Mouse (Mus musculus) liver, adult (tissue): ENCODE results near the gene Hdac8.

Source experiments
- GATA4 ChIP-seq: IDR thresholded peaks from 2 replicates; pipeline ENCODE4 v1.6.1; 2014; ENCODE audit warnings: mild to moderate bottlenecking, low read length; ENCODE audit not compliant: insufficient replicate concordance

Hdac8 gene

GRCm38 (mm10) chrX:102504644-102505481 lies at the start of gene Hdac8:
TSS of gene Hdac8 (minus strand) at chrX:102505359.
- TF ChIP-seq GATA4 = no peak

- TF ChIP-seq GATA4 = no peak
These were observed 4.0 kb upstream of the Hdac8 start for GRCm38 (mm10) chrX:102509205-102509604.

GRCm38 (mm10) chrX:102504179-102504578 lies 980 bp downstream of the Hdac8 start:
- TF ChIP-seq GATA4 = no peak

GRCm38 (mm10) chrX:102493992-102494730 lies 11.0 kb downstream of the Hdac8 start:
- TF ChIP-seq GATA4 = no peak

- TF ChIP-seq GATA4 = no peak
These were observed 19.6 kb downstream of the Hdac8 start for GRCm38 (mm10) chrX:102485575-102485974.

GRCm38 (mm10) chrX:102479665-102480064 lies 25.5 kb downstream of the Hdac8 start:
- TF ChIP-seq GATA4 = no peak

GRCm38 (mm10) chrX:102478965-102479364 lies 26.2 kb downstream of the Hdac8 start:
- TF ChIP-seq GATA4 = no peak

- no peak for TF ChIP-seq GATA4
These were observed 26.7 kb downstream of the Hdac8 start for GRCm38 (mm10) chrX:102478481-102478880.

GRCm38 (mm10) chrX:102476784-102477183 lies 28.4 kb downstream of the Hdac8 start:
- no peak for TF ChIP-seq GATA4

- no peak for TF ChIP-seq GATA4
These were observed 29.6 kb downstream of the Hdac8 start for GRCm38 (mm10) chrX:102475555-102475954.

GRCm38 (mm10) chrX:102418343-102419127 lies 86.6 kb downstream of the Hdac8 start:
- no peak for TF ChIP-seq GATA4

GRCm38 (mm10) chrX:102416972-102417371 lies 88.2 kb downstream of the Hdac8 start:
- TF ChIP-seq GATA4 = no peak

GRCm38 (mm10) chrX:102416386-102416785 lies 88.8 kb downstream of the Hdac8 start:
- no peak for TF ChIP-seq GATA4

- TF ChIP-seq GATA4 = no peak
These were observed 120.4 kb downstream of the Hdac8 start for GRCm38 (mm10) chrX:102384765-102385164.

- no peak for TF ChIP-seq GATA4
These were observed 122.0 kb downstream of the Hdac8 start for GRCm38 (mm10) chrX:102383151-102383550.
